Mouse (Mus musculus) yolk sac, embryonic 10.5 days (tissue): ENCODE measurements around the gene Zfp335.

ENCODE experiments used
- DNase-seq: peaks from one replicate; pipeline ENCODE4 v3.0.0-alpha.2; 2017; ENCODE audit warnings: low spot score

Zfp335 gene

DNA sequence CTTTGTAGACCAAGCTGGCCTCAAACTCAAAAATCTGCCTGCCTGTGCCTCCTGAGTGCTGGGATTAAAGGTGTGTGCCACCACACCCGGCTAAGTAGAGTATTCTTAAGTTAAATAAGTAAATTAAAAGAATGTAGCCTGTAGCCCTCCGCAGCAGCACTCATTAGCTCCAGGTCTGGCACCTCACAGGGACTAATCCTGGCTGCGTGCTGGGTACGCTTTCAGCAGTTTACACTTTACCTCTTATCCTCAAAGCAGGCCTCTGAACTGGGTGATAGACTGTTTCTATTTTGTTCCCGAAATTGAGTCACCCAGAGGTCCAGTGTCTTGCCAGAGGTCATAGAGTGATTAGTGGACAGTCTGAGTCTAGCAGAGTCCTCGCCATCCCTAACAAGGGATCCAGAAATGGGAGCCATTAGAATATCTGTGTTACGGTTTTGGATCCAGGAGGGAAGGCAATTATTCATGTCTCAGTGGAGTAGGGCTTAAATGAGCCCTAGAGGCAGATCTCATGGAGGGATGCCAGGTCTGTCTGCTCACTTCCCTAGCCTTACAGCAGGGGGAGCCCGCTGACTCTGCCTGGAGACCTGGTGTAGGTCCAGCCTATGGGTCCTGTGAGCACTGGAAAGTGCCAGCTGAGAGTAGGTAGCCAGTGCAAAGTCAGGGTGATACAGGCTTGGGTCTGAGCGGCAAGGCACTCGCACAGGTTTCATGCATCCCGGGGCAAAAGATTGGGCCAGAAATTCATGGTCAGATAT, 12.7 kb upstream of the Zfp335 start:
- peak; percentile 60 for DNase-seq

DNA sequence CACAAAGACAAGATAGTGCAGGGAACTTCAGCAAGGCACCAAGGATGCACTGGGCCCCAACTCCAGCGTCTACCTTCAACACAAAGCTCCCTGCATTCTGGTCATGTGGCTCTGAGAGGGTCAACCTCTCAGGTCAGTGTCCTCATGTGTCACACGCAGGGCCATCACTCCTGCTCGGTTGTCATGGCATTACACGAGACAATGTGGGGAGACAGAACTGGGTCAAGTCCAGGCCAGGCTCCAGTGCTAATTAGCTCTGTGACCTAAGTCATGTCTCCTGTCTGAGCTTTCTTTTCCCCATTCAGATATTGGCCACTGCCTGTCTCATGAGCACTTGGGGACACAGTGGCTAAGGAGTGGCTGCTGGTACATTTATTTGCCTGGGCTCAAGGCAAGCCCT, 11.7 kb upstream of the Zfp335 start:
- DNase-seq, result no peak

DNA sequence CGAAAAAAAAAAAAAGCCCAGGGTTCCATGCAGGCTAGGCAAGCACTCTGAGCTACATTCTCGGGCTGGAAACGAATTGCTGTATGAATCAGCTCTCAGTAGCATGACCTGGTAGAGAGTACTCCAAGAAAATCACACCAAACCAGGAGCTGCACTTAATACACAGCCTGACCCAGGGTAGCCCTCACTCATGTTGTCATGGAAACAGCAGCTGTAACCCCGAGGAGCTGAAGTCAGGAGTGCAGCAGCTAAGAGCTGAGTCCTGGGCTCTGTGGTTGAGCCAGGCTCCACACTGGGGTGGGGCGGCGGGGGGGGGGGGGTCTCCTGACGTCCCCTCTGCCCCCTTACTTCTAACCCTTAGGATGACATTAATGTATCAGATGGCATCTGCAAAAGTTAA, 10.4 kb upstream of the Zfp335 start:
- no peak for DNase-seq

DNA sequence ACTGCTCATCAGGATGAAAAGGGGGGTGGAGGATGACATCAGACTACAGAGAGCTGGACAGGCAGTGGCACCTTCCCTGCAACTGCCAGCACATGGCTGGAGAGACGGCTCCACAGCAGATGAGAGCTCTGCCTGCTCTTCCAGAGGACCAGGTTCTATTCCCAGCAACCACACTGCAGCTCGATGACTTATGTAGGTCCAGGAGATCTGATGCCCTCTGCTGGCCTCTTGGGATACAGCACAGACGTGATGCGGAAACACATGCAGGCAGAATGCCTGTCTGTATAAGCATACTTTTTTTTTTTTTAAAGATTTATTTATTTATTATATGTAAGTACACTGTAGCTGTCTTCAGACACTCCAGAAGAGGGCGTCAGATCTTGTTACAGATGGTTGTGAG, 6.8 kb upstream of the Zfp335 start:
- DNase-seq, result no peak

DNA sequence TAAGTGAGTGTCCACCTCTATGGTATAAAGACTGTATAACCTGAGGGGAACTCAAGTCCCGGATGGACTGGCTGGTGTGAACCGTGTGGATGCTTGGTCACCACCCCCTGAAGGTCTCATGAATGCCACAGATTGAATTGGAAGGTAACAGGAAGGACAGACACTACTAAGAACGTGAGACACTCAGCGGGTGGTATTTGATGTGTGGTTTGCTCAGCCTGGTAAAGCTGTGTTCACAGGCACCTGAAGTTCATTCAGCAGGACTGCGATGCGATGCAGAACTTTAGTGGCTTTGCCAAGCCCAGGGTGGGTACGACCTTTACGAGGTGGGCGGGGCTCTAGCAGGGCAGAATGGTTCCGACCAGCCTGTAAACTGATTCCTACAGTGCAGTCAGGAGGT, 5.8 kb upstream of the Zfp335 start:
- DNase-seq, result no peak

DNA sequence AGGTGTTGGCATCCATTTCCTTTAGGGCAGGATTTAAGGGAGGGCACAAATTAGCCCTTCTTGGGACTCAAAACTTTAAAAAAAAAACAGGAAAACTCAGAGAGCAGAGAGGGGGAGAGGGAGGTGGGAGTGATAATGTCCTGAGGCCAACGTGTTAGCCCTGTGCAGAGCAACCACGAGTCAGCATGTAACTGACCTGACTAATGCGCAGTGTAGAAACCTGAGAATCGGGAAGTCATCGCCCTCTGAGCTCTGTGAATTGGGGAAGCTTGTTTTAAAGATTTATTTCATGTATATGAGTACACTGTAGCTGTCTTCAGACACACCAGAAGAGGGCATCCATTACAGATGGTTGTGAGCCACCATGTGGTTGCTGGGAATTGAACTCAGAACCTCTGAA, 5.3 kb upstream of the Zfp335 start:
- DNase-seq, result no peak

DNA sequence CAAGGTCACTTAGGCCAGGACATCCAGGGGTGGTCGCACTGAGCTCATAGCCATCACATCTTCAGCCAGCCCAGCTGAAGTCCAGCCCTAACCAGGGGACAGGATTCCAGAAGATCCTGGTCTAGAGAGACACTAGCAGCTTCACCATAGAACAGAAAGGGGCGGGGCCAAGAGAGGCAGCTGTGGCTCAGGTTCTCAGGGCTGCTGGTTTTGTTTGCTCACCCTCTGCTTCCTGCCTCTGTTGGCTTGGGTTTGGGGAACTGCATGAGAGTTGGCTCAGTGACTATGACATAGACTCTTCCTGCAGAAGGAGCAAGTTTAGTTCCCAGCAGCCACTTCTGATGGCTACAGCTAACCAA, 1.9 kb upstream of the Zfp335 start:
- no peak for DNase-seq

DNA sequence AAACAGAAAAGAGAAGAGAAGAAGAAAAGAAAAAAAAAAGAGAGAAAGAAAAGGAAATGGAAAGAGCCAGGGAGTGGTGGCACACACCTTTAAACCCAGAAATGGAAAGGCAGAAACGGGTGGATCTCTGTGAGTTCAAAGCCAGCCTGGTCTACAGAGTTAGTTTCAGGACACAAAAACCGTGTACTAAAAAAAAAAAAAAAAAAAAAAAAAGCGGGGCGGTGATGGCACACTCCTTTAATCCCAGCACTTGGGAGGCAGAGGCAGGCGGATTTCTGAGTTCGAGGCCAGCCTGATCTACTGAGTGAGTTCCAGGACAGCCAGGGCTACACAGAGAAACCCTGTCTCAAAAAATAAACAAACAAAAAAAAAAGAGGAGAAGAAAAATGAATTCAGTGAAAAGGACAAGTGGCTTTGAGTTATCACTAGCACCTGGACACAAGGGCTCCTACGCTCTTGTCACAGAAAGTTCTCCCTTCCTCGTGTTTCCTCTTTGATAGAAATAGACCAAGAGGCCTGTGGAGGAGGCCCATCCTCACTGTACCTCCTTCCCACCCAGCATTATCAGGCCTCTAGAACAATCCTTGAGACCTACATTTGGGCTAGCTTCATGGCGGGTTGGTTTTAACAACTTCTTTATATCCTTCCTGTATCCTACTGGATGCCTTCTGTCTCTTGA, 1.3 kb upstream of the Zfp335 start:
- no peak for DNase-seq

DNA sequence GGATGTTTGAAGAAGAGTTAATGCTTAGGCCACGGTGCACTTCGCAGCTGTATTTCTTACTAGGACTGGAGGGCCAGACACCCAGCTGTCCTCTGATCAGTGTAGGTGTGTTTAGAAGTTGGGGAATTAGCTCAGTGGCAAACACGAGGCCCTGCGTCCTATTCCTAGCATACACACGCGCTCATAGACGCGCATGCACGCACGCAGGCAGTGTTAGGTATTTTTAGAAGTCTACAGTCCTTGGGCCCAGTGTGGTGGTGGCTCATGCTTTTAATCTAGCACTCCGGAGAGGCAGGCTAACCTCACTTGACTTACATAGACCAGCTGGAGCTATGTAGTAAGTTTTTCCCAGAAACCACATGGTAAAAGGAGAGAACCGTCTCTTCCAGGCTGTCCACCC, 594 bp upstream of the Zfp335 start:
- no peak for DNase-seq

DNA sequence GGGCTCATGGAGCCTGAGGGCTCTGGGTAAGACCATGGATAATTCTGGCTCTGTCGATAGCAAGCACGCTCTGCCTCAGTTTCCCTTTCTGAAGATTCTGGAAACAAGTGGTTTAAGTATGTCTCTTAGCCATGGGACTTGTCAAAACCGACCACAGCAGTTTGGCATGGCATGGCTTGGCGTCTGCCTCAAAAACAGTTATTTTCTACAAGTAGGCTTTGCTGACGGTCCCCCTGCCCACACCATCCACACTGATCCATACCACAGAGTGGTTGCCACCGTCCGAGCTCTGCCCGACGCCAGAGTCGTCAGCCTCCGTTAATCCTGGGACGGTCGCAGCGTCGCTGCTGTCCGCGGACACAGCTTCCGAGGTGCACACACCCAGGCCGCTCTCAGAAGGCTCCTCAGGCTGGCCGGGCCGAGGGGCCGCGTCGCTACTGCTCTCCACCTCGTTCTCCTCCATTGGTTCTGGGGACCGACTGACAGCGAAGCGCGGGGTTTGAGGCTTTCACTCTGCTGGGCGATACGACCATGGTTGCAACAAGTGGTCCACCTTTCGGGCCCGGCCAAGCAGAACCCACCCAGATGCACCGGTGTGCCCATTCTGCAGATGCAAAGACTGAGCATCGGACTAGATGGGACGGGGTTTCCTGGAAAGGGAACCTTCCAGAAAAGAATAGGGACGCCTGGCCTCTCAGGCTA, 1.0 kb downstream of the Zfp335 start:
- no peak for DNase-seq

DNA sequence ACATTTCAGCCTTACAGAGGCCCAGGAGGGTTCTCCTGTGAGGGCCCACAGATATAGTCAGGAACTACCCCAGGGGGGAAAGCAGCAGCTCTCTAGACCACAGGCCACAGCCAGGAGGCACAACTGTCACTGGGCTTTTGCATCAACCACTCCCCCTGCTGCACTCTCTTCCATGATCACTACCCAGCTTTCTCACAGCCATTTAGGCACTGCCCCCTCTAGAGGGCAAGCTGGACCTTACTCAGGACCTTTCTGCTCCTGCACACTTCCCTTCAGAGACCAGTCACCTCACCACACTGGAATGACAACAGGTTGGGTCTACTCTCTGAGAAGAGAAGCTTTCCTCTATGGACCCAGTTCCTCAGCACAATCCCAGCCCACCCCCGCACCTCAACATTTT, 2.0 kb downstream of the Zfp335 start:
- no peak for DNase-seq

DNA sequence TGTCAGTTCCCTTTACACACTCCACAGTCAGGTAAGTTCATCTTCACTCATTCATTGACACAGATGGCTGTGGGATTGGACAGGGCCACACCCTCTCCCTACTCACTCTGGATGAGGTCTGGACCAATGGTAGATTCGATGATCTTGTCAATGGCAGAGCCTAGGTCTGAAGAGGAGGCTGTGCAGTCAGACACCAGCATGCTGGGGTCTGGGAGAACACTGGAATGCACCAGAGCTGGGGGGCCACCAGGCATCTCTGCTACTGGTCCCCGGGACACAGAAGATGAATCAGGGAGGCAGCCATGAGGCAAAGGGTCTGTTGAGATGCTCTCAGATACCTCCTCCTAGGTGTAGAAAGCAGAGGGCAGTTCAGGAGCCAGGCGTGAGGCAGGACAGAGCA, 2.5 kb downstream of the Zfp335 start:
- DNase-seq, result no peak

DNA sequence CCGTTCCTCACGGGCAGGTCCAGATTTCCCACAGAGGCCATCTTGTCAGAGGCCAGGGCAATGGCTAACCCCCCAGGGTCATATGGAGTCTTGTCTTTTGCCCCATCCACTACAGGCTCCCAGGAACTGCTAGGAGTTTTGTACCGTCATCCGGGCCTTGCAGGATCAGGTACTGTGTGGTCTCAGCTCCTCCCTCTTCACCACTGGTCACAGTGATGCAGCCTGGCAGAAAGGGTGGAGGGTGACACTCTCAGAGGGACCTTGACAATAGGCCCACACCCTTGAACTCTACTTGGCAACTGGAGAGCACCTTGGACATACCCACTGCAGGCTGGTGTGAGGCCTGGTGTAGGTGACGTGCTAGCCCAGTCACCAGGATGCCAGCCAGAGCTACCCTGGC, 3.5 kb downstream of the Zfp335 start:
- no peak for DNase-seq

DNA sequence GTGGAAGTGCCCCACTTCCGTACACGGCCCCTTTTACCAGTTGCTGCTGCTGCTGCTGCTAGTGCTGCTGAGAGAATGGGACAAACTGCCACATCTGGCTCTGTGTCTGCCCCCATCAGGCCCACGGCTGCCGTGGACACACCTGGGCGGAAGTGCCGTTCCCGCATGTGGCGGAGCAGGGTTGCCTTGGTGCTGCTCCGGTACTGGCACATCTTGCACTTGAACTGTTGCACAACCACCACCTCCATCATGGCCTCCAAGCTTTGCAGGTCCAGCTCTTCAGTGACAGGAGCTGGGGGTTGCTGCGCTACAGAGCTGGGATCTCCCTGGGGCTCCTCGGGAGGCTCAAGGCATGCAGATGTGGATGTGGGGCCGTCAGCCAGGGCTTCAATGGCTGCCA, 4.0 kb downstream of the Zfp335 start:
- no peak for DNase-seq

DNA sequence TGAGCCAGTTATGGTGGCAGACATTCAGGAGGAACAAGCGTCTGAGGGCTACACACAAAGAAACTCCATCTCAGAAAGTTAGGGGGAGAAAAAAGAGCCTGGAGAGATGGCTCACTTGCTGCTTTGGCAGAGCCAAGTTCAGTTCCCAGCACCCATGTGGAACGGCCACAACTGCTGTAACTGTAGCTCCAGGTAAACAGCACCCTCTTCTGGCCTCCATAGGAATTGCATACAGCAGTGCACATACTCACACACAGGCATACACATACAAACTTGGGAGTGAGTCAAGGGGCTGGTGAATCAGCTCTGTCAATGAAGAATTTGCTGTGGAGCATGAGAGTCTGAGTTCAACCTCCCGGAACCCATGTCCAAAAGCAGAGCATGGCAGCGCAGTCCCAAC, 5.5 kb downstream of the Zfp335 start:
- DNase-seq, result no peak

DNA sequence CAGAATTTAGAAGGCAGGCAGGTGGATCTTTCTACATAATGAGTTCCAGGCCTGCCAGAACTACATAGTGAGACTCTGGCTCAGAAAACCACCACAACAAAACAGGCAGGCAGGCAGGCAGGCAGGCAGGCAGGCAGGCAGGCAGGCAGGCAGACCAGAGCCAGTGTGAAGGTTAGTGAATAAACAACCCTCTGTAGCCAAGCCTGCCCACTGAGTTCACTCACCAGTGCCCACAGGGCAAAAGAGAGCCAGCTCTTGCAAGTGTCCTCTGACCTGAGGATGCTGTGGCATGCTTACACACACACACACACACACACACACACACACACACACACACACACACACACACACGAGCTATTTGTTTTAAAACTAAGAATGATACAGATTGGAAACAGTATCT, 8.1 kb downstream of the Zfp335 start:
- DNase-seq, result no peak

DNA sequence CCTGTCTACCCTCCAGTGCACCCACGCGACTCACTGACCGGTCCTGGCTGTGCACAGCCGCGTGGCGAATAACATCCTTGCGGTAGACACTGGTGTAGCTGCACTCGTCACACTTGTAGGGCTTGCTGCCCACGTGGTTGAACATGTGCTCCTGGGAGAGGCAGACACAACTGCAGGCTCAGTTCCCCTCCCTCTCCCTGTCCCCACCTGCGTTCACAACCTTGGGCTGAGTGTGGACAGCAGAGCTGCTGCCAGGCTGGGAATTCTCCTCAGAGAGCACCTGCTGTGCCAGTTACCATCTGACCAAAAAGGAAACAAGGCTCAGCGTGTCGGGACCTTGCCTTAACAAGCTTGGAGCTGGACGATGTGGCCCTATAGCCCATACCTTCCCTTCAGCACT, 10.2 kb downstream of the Zfp335 start:
- no peak for DNase-seq

DNA sequence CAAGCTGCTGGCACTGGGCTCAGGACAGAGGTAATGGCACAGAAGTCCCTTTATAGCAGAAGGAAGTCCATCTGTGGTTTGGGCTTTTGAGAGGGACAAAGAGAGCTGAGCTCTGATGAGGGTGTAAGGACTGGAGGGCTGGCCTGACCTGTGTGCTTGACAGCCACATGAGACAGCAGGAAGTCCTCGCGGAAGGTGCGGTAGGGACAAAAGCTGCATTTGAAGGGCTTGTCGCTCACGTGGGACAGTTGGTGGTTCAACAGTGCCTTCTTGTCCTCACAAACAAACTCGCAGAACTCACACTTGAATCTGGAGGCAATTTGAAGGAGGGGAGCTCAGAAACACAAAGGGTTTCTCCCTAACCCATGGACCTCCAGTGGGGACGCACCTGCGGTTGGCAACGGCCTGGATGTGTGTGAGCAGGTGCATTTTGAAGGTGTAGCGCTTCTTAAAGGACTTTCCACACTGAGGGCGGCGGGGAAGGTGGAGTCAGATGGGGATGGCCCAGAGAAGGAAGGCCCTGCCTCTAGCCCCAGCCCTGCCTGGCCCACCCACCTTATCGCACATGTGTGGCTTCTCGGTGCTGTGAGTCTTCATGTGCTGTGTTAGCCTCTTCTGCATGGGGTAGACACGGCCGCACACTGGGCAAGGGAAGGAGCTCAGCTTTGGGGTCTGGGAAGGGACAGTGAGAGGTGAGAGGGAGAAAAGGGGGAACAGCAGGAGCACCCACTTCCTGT, 11.7 kb downstream of the Zfp335 start:
- no peak for DNase-seq

DNA sequence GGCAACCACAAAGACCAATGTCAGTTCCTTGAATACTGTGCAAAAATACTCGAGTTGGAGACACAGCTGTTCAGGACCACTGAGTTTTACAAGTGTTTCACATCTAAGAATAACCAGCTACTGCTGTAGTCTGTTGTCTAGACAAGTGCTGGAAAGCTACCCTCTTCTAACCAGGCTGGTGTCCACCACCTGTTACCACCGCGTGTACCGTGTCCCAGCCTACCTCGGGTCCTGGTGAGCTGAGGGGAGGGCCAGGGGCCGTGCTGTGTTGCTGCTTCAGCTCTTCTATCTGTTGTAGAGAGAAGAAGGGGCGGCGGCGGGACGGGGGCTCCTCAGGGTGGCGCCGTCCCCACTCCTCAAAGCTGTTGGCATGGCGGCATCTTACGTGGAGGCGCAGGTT, 12.5 kb downstream of the Zfp335 start:
- no peak for DNase-seq

DNA sequence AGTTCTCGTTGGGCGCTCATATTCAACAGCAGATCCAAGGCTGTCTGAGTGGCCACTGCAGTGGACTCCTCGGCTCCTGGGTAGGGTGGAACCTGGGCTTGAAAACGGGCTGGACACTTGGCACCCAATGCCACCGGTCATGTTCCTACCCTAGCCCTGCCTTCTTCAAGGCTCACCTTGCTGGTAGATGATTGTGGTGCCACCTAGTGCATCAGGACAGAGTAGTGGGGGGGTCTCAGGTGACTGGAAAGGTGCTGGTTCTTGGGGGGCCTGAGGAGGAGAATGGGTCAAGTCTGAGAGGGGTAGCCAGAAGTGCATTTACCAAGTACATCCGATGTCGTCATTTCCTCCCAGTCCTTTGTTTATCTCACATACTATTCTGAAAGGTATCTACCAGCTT, 13.5 kb downstream of the Zfp335 start:
- no peak for DNase-seq

DNA sequence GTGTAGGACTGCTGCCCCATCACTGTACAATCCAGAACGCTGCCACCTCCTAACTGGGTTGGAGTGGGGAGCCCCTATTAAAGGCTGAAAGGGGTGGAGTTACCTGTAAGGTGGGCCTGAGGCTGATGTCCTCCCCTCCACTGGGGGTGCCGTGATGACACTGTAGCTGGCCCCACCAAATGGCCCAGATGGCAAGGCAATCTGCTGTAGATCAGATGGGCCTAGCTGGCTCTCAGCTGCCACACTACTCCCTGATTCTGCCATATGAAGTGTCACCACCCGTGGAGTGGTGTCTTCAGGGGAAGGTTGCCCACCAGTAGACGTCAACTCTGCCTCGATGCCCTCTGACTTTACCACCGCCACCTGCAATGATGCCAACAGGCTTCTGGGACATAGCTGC, 15.7 kb downstream of the Zfp335 start:
- no peak for DNase-seq

DNA sequence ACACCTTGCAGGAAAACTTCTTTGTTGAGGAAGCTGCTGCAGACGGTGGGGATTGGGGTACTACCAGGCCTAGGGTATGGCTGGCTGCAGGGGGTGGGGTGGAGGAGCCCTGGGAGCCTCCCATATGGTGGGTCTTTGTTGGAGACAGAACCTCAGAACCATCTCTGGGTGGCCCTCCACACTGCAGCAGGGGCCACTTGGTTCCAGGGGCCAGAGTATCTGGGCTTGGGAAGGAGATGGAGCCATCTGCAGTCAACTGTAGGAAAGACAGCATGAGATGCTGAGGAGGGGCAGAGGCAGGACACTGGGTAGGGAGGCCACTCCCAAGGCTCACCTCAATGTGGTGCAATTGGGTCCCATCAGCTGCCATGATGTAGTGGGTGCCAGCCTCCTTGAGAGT, 16.9 kb downstream of the Zfp335 start:
- no peak for DNase-seq

DNA sequence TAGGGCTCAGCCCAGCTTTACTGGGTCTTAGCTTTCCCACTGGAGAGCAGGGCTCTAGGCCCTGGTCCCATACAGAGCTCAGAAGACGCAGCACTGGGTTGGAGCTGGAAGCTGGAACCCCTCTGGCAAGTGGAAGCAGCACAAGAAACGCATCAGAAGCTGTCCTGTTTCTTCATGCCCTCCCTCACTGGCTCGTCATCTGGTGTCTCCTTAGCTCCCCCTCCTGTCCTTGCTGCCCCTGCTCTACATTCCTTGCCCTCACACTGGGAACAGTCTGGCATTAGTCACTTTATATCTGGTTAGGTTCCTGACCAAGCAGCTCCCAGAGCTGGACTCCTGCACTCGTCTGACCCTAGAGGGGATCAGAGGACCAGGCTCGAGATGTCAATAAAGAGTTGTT, 17.5 kb downstream of the Zfp335 start:
- no peak for DNase-seq
